Mouse (Mus musculus): ENCODE measurements around the gene Gm21317. TPM values are rescaled to one million over a fixed set of nuclear protein-coding genes. Genes with fewer than 3 reads are reported as not detected.

Gm21317 gene
- not detected in 2 replicates for polyA plus RNA-seq (2012; rRNA removed)

DNA sequence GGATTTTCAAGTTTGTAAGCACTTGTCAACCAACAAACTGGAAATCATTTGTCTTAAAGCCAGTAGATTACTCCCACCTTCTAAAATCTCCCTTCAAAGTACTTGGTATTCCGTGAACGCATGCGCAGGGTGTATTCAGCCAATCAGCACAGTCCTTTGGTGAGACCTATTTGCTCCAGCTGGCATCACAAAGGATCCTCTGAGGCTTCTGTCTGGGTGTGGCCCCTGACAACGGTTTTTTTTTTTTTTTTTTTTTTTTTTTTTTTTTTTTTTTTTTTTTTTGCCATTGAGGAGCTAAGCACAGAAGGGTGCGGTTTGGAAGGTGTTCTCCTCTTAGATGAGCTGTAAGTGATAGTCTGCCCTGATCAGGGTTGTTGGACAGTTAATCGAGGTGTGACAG, at the start of gene Gm21317:
Gene Gm21317, plus strand, starts transcription at position 301 of the 400 bp plus-strand sequence.

All from central nervous system, embryonic 11.5 days (tissue).